Comparison of ENCODE assay signal across 8 mouse cellular contexts in genomic region chr12:108277341-108277841, GRCm38 (mm10). TPM values are rescaled to one million over a fixed set of nuclear protein-coding genes. Genes with fewer than 3 reads are reported as not detected.
DNase-seq lines count a peak whose midpoint lies in the region; ATAC-seq and TF ChIP-seq lines count a peak whose summit lies in the region.

No protein-coding gene starts in this region.

- H3K27me3 ChIP-seq in hindbrain, embryonic 13.5 days, result no peaks in the 10 kb centered on the region
- H3K27me3 ChIP-seq in neural tube, embryonic 12.5 days (replicated peaks), result no peaks in the 10 kb centered on the region

- TF ChIP-seq POLR2A in cortical plate, adult 2 months (IDR thresholded peaks at IDR 0.05; ENCODE audit: extremely low read depth, insufficient read depth, low read length), result no peak

- no peak; the same call in 1 of the 2 replicates for ATAC-seq in hindbrain, embryonic 13.5 days (ENCODE audit: low FRiP score)
- 0 out of 2 replicates have a peak, but pooled peaks have one; percentile 2 for ATAC-seq in neural tube, embryonic 12.5 days (ENCODE audit: low FRiP score, low read depth)

- peak overlapping the region; percentile 82 for H3K4me3 ChIP-seq in cortical plate, adult 2 months (ENCODE audit: insufficient read depth, low read length)
- peak overlapping the region; percentile 88 for H3K4me3 ChIP-seq in hindbrain, embryonic 13.5 days
- H3K4me3 ChIP-seq in neural tube, embryonic 12.5 days, result peak overlapping the region; percentile 92

- H3K36me3 ChIP-seq in hindbrain, embryonic 13.5 days, result no peaks in the 10 kb centered on the region
- no peaks in the 10 kb centered on the region for H3K36me3 ChIP-seq in neural tube, embryonic 12.5 days

- peak; percentile 47 to 63 for DNase-seq in kidney, postnatal 4 days
- DNase-seq in kidney, adult 11 months, result no peak
- no peak for DNase-seq in layer of hippocampus, postnatal 10 days (ENCODE audit: low spot score in 2 of 2)
- DNase-seq in layer of hippocampus, postnatal 14 days (ENCODE audit: low spot score in 2 of 2), result no peak
- DNase-seq in testis, postnatal 10 days (ENCODE audit: low spot score), result no peak

- H3K4me1 ChIP-seq in cortical plate, adult 2 months (ENCODE audit: control insufficient read depth, insufficient read depth, low read length), result peaks cover 8% of the 10 kb centered on the region
- peaks cover 55% of the 10 kb centered on the region for H3K4me1 ChIP-seq in hindbrain, embryonic 13.5 days (replicated peaks)
- H3K4me1 ChIP-seq in neural tube, embryonic 12.5 days, result peaks cover 53% of the 10 kb centered on the region

- WGBS in hindbrain, embryonic 13.5 days, result 1% methylated on average over 12 of the region's 12 CpGs
- under 1% methylated on average over 12 of the region's 12 CpGs for whole genome bisulfite sequencing in neural tube, embryonic 12.5 days

- H3K27ac ChIP-seq in cortical plate, adult 2 months (ENCODE audit: insufficient read depth, low read length), result no peak overlapping the region
- peak overlapping the region; percentile 99 for H3K27ac ChIP-seq in hindbrain, embryonic 13.5 days
- peak overlapping the region; percentile 69 for H3K27ac ChIP-seq in neural tube, embryonic 12.5 days

- TF ChIP-seq CTCF in cortical plate, adult 2 months (IDR thresholded peaks at IDR 0.05; ENCODE audit: extremely low read depth, insufficient read depth, low read length), result no peak

- peak overlapping the region; percentile 95 for H3K9ac ChIP-seq in hindbrain, embryonic 13.5 days
- peak overlapping the region; percentile 78 for H3K9ac ChIP-seq in neural tube, embryonic 12.5 days

- peak overlapping the region; percentile 88 for H3K4me2 ChIP-seq in hindbrain, embryonic 13.5 days
- peak overlapping the region; percentile 98 for H3K4me2 ChIP-seq in neural tube, embryonic 12.5 days (replicated peaks)

- no peaks in the 10 kb centered on the region for H3K9me3 ChIP-seq in hindbrain, embryonic 13.5 days
- no peaks in the 10 kb centered on the region for H3K9me3 ChIP-seq in neural tube, embryonic 12.5 days

RNA-seq across cellular contexts. Expression of gene Ccdc85c, which starts 2.2 kb away (rescaled TPM):
- polyA plus RNA-seq in cortical plate, adult 2 months (2012; rRNA removed), result 40.8 and 42.1 TPM in 2 replicates
- 17.3 and 17.7 TPM in 2 replicates for polyA plus RNA-seq in hindbrain, embryonic 13.5 days (2015; fragmentation: Nextera tagmentation; extraction: Ambion mirVana)
- 14.5 and 20.4 TPM in 2 replicates for polyA plus RNA-seq in neural tube, embryonic 12.5 days (2016; fragmentation: Nextera tagmentation; extraction: Ambion mirVana)
- 10 to 100 TPM; 58.6 to 62.9 TPM for total RNA-seq in layer of hippocampus, postnatal 10 days (2021)
- total RNA-seq in layer of hippocampus, postnatal 14 days (2021), result 10 to 100 TPM; 55.9 to 57.4 TPM

RNA-seq across cellular contexts. Expression of gene Hhipl1, which starts 28.7 kb away (rescaled TPM):
- polyA plus RNA-seq in cortical plate, adult 2 months (2012; rRNA removed), result 9.8 and 10.6 TPM in 2 replicates
- polyA plus RNA-seq in hindbrain, embryonic 13.5 days (2015; fragmentation: Nextera tagmentation; extraction: Ambion mirVana), result 1.5 and 1.6 TPM in 2 replicates
- 2.1 and 2.3 TPM in 2 replicates for polyA plus RNA-seq in neural tube, embryonic 12.5 days (2016; fragmentation: Nextera tagmentation; extraction: Ambion mirVana)
- total RNA-seq in layer of hippocampus, postnatal 10 days (2021), result 1 to 10 TPM; 6.3 to 7.4 TPM
- total RNA-seq in layer of hippocampus, postnatal 14 days (2021), result 1 to 10 TPM; 4.1 to 5.2 TPM

RNA-seq across cellular contexts. Expression of gene Cyp46a1, which starts 56.8 kb away (rescaled TPM):
- polyA plus RNA-seq in cortical plate, adult 2 months (2012; rRNA removed), result 463 and 465 TPM in 2 replicates
- 15.4 and 17.5 TPM in 2 replicates for polyA plus RNA-seq in hindbrain, embryonic 13.5 days (2015; fragmentation: Nextera tagmentation; extraction: Ambion mirVana)
- 12.7 and 19.0 TPM in 2 replicates for polyA plus RNA-seq in neural tube, embryonic 12.5 days (2016; fragmentation: Nextera tagmentation; extraction: Ambion mirVana)
- total RNA-seq in layer of hippocampus, postnatal 10 days (2021), result 100 to 1,000 TPM in 1 of 2 experiments, 10 to 100 TPM in 1; 89.7 to 103 TPM
- 100 to 1,000 TPM; 122 to 136 TPM for total RNA-seq in layer of hippocampus, postnatal 14 days (2021)

Comparison
In these comparisons a context has a peak if more than half of its experiments do, and no peak if none do; other contexts are left out.
1. DNase-seq: peak in kidney, postnatal 4 days (2 of 2); none in kidney, adult 11 months (single experiment), layer of hippocampus, postnatal 10 days (0 of 2), layer of hippocampus, postnatal 14 days (0 of 2) and testis, postnatal 10 days (single experiment).
2. RNA of gene Cyp46a1, which starts 56.8 kb away (polyA plus RNA-seq): 463 to 465 TPM in cortical plate, adult 2 months; 12.7 to 19.0 TPM in neural tube, embryonic 12.5 days and 15.4 to 17.5 TPM in hindbrain, embryonic 13.5 days; every median in the first group is over 10 times any median in the second.
3. Peak in every context shown above with its lines, with median percentiles within 50 percentile points of each other: H3K4me3 ChIP-seq.